Mouse (Mus musculus) retina, postnatal 7 days (tissue): Measurements from ENCODE around the gene Olfr1085.
"Not testable (repeated sequence)": the region's sequence is repeated elsewhere in the genome, so short reads cannot be mapped to it uniquely, and the experiment has no call there.

ENCODE experiments used
- DNase-seq: peaks from one replicate; pipeline ENCODE4 v3.0.0-alpha.2; 2012; ENCODE audit warnings: low read depth, low spot score

The Olfr1085 gene

DNA sequence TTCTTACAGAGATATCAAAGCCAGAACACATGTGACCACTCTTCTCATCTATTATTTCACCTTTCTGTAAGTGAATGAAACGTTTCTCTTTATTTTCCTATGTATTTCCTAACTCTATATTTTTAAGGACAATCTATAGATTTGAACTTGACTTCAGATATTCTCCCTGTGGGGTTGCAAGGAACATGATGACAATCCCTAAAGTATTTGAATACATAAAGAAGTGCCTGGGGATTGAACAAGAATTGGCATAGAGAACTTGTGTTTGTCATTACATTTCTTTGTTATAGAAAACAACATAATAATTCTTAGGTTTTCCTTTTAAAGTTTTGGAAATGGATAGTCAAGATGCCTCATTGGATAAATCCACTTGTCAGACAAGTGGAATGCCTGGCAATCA, at the start of gene Olfr1085:
TSS of gene Olfr1085 (minus strand) at position 101 of the 400 bp plus-strand sequence.
- no peak for DNase-seq

DNA sequence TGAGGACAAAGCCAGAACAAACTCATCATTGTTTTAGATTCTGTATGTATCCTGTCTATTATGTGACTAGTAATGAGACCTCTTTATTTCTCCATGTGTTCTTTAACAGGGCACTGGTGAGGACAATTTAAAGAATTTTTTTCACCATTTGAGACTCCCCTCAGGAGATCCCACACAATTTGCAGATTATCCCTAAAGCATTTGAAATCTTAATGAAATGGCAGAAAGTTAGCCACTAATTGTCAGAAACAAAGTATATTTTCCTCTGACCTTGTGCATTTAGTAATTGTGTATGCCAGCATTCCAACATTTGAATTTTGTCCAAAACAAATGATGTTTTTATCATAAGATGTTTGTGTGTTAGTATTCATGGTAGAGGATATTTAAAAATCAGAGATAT, 36.5 kb upstream of the Olfr1085 start, which contains the start of gene Olfr1087:
TSS of gene Olfr1087 (minus strand) at position 101 of the 400 bp plus-strand sequence.
- DNase-seq, result no peak

DNA sequence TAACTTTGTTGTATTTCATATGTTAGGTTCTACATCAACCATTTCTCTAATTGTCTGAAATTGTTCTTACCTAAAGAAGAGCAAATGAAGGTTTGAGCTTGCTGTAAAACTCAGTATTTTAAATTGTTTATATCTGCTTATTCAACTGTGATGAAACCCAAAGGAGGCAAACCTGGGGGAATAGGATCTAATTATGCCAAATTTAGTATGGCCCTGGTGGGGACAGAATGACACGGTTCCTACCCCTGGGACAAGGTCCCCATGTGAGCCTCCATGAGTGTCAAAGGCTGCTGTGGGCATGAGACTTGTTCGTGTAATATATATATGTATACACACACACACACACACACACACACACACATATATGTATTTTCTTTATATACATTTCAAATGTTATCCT, 18.2 kb upstream of the Olfr1085 start, which contains the start of gene Olfr1086:
TSS of gene Olfr1086 (minus strand) at position 101 of the 400 bp plus-strand sequence.
- no peak for DNase-seq

DNA sequence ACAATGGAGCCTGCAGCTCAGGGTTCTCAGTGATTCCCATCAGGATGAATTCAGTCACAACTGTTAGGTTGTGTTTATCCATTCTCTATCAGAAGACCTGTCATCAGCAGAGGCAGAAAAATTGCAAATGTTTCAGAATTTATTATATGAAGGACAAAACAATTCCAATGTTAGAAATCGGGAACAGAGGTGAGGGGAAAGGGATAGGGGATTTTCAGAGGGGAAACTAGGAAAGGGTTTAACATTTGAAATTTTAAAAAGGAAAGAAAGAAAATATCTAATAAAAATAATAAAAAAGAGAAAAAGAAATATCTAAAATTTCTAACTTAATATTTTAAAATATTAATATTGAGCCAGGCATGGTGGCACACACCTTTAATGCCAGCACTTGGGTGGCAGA, 22.2 kb downstream of the Olfr1085 start, which contains the start of gene Olfr1084:
TSS of gene Olfr1084 (minus strand) at position 101 of the 400 bp plus-strand sequence.
- DNase-seq, result not testable (repeated sequence)
